Mouse (Mus musculus) right cerebral cortex, postnatal 36 days (tissue): ENCODE measurements around the gene Olfr530.

Experiments
- DNase-seq, 2 experiments: peaks; one replicate each; pipeline ENCODE4 v3.0.0; 2022; ENCODE audit warnings: low spot score in 2 of 2, mixed read lengths in 1 of 2

The Olfr530 gene

DNA sequence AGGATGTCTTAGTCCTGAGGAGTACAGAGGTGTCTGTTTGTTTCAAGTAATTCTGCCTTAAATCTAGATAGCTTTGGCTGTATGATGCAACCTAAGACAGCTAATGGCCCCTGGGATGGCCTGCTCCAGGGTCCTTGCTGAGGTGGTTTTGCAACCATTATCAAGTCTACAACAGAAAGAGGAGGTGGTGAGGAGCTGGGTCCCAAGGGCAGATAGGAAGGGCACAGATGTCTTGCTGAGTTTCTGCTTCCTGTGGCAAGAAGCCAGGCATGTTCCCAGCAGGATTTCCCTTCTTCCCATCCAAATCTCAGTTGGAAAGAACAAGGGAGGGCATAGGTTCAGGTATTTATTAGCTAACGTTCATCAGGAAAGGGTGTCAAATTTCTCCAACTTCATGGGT is at the start of gene Olfr530:
Gene Olfr530, minus strand, starts transcription at position 101 of the 400 bp plus-strand sequence.
- DNase-seq: no peak

DNA sequence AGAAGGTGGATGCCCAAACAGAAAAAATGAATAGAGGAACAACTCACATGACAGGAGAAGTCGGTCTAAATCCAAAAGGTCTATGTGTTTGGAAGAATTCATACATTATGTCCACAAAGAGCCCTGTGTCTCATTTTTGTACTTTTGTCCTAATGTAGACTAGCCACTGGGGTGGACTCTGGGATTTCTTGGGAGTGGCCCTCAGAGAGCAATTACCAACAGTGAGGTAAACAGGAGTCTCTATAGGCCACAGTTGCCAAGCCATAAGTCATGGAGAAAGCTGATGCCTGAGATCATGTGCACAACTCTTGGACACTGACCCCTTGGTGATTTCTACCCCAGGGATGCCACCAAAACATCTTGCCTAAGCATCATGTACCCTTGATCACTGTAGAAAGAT is 45.4 kb upstream of the Olfr530 start, which contains the start of gene Olfr532:
Gene Olfr532, minus strand, starts transcription at position 101 of the 400 bp plus-strand sequence.
- no peak for DNase-seq

DNA sequence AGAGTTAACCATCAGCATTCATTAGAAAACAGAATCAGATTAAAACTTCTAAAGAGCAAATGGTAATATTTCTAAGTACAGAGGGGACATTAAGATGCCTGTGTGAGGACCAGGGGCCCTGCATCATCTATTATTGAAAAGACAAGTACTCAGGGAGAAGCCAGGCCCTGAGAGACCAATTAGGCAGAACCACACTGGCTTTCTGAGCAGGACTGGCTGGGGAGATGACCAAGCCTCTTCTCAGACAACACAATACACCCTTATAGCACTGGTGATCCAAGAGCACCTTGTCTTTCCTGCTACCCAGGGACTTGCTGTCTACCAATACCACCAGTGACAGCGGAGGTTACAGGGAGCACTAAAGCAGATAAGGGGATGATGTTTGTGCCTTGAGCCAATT is 26.7 kb upstream of the Olfr530 start, which contains the start of gene Olfr531:
Gene Olfr531, minus strand, starts transcription at position 101 of the 400 bp plus-strand sequence.
- no peak for DNase-seq

DNA sequence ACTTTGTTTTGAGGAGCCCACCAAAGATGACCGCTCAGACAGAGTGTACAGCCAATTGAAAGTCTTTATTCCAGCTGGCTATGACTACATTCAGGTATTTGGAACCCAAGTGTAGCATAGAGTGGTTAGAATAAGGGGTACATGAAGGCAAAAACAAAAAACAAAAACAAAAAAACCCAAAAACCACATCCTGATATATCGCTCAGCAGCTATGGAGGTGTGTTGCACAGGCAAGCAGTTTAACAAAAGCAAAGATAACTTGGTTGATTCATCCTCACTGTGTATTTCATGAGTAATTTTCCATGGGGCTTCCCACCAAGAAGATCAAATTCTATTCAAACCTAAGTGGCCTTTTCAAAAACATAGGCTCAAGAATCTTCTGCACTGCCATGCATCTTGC is 780 bp upstream of the Olfr530 start:
- DNase-seq: no peak

DNA sequence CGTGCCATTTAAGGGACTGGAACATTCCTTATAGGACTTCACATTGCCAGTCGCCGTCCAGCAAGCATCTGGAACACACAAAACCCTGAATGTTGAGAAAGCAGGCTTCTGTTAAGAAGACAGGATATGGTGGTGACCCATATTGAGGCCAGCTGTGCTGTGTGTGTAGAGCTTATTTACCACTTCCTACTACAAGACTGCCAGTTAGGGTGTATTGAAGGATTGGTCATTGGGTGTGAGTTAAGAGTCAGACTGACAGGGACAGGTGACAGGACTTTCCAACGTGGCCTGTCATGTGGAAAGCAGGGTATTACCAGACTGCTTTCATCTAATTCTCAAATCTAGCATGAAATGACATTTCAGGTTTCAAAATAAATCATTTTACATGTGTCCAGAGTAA is 1.8 kb downstream of the Olfr530 start:
- no peak for DNase-seq

DNA sequence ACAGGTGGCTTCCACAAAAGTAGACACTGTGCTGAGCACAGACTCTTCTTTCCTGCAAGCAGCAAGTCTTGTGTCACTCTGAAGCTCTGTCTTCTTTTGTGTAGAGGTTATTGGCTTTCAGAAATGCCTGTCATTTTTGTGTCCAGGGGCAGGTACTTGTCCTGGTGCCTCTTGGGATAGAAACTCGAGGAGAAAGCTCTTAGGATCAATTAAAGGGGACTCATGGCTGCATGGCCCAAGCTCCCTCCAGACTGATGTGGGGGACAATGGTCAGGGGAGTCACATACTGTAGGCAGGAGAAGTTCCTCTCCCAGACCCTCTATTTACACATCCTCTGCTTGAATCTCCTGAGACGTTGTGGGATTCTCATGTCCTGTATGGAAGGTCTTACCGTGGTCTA is 14.6 kb downstream of the Olfr530 start, which contains the start of gene Olfr60:
Gene Olfr60, minus strand, starts transcription at position 101 of the 400 bp plus-strand sequence.
- DNase-seq: no peak

DNA sequence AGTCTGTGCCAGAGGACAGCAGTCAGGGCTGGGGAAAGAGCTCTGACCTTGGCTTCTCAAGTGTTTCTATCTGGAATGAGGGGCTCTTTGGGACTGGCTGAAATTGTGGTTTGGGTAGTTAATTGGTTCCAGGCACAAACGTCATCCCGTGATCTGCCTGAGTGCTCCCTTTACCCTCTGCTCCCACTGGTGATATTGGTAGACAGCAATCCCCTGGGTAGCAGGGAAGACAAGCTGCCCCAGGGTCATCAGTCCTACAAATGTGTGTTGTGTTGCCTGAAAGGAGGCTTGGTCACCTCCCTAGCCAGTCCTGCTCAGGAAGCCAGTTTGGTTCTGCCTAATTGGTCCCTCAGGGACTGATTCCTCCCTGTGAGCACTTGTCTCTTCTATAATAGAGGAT is 42.4 kb downstream of the Olfr530 start, which contains the start of gene Olfr527:
Gene Olfr527, plus strand, starts transcription at position 301 of the 400 bp plus-strand sequence.
- no peak for DNase-seq

DNA sequence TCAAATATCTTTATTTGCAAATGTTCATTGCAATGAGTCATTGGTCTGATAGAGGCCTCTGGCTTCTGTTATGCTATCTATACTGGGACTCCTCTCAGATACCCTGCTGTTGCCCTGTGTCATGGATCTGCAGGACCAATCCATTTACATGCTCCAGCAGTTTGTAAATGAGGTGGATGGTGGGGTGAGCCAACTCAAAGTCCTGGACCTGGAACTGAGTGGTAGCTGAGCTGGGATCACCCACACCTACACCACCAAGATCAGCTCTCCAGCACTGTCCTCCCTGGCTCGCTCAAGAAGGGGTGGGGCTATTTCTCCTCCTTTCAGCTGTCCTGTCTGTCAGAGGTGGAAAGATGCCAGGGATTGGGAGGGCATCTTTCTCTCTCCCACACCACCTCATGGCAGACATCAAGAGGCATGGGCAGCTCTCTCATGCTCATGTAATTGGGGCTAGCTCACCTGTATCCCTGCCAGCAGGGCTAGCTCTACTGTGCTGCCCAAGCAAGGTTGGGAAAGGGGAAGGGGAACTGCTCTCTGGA is 46.3 kb downstream of the Olfr530 start:
- DNase-seq: no peak
